Mouse (Mus musculus): ENCODE data around the gene Vasp. TPM values are rescaled to one million over a fixed set of nuclear protein-coding genes. Genes with fewer than 3 reads are reported as not detected.
"Not testable (repeated sequence)": the region's sequence is repeated elsewhere in the genome, so short reads cannot be mapped to it uniquely, and the experiment has no call there.

Vasp gene
- polyA plus RNA-seq, 1 experiment from 2014 or later = 73.8 TPM

GRCm38 (mm10) chr7:19282791-19283405 lies 11.3 kb upstream of the Vasp start:
- peak; percentile 61; the same call in 1 of the 2 replicates for ATAC-seq (ENCODE audit: insufficient number of reproducible peaks, low FRiP score, low TSS enrichment, low read depth)
- peak overlapping the region; percentile 100 for H3K4me2 ChIP-seq
- under 1% methylated on average over 35 of the region's 35 CpGs for WGBS
- H3K27ac ChIP-seq = no peak overlapping the region
- H3K4me3 ChIP-seq = peak overlapping the region; percentile 57
- peaks cover 23% of the 10 kb centered on the region for H3K4me1 ChIP-seq
- peaks cover 57% of the 10 kb centered on the region for H3K27me3 ChIP-seq
- H3K36me3 ChIP-seq = no peaks in the 10 kb centered on the region
- H3K9ac ChIP-seq = no peak overlapping the region
- no peaks in the 10 kb centered on the region for H3K9me3 ChIP-seq

GRCm38 (mm10) chr7:19282385-19282784 lies 10.8 kb upstream of the Vasp start, which contains the start of gene Rtn2:
TSS of gene Rtn2 (plus strand) at chr7:19282624.
- no peak within 1 kb of the TSS for H3K27ac ChIP-seq

GRCm38 (mm10) chr7:19281680-19282304 lies 10.2 kb upstream of the Vasp start:
- H3K4me3 ChIP-seq = peak overlapping the region; percentile 57

More at GRCm38 (mm10) chr7:19282385-19282784, 10.8 kb upstream of the Vasp start, which contains the start of gene Rtn2:
- peak; percentile 26; the same call in 1 of the 2 replicates for ATAC-seq (ENCODE audit: insufficient number of reproducible peaks, low FRiP score, low TSS enrichment, low read depth)
- WGBS = under 1% methylated on average over 37 of the region's 37 CpGs
- Histone ChIP-seq H3K9me3 (no peaks in the 10 kb centered on the region), H3K4me3 (peak within 1 kb of the TSS; percentile 57), H3K4me2 (peak within 1 kb of the TSS; percentile 100), H3K4me1 (peaks cover 23% of the 10 kb centered on the region), H3K9ac (no peak within 1 kb of the TSS), H3K36me3 (no peaks in the 10 kb centered on the region), H3K27me3 (peaks cover 60% of the 10 kb centered on the region)

GRCm38 (mm10) chr7:19279581-19280114 lies 8.0 kb upstream of the Vasp start, which contains the start of gene Ppm1n:
TSS of gene Ppm1n (minus strand) at chr7:19280064.
- Histone ChIP-seq H3K4me2 (peak within 1 kb of the TSS; percentile 36), H3K36me3 (no peaks in the 10 kb centered on the region), H3K4me1 (peaks cover 23% of the 10 kb centered on the region), H3K27me3 (peaks cover 60% of the 10 kb centered on the region), H3K4me3 (peak within 1 kb of the TSS; percentile 26), H3K9ac (no peak within 1 kb of the TSS), H3K27ac (no peak within 1 kb of the TSS), H3K9me3 (no peaks in the 10 kb centered on the region; the same call in 1 of the 2 replicates)
- WGBS = 1% methylated on average over 46 of the region's 46 CpGs
- ATAC-seq (ENCODE audit: insufficient number of reproducible peaks, low FRiP score, low TSS enrichment, low read depth) = no peak

More at GRCm38 (mm10) chr7:19281680-19282304, 10.2 kb upstream of the Vasp start:
- H3K9ac ChIP-seq; H3K36me3 ChIP-seq; H3K9me3 ChIP-seq; ATAC-seq (ENCODE audit: insufficient number of reproducible peaks, low FRiP score, low TSS enrichment, low read depth); H3K27ac ChIP-seq: not testable (repeated sequence)
- H3K4me1 ChIP-seq = peaks cover 23% of the 10 kb centered on the region
- H3K4me2 ChIP-seq = peak overlapping the region; percentile 100
- 33% methylated on average over 6 of the region's 6 CpGs for WGBS
- peaks cover 60% of the 10 kb centered on the region for H3K27me3 ChIP-seq

GRCm38 (mm10) chr7:19279052-19279451 lies 7.4 kb upstream of the Vasp start:
- ATAC-seq (ENCODE audit: insufficient number of reproducible peaks, low FRiP score, low TSS enrichment, low read depth) = no peak
- H3K27ac ChIP-seq = no peak overlapping the region
- peak overlapping the region; percentile 26 for H3K4me3 ChIP-seq
- no peaks in the 10 kb centered on the region for H3K36me3 ChIP-seq
- peaks cover 60% of the 10 kb centered on the region for H3K27me3 ChIP-seq
- peak overlapping the region; percentile 36 for H3K4me2 ChIP-seq
- 3% methylated on average over 34 of the region's 34 CpGs for WGBS
- H3K9me3 ChIP-seq = no peaks in the 10 kb centered on the region; the same call in 1 of the 2 replicates
- peaks cover 23% of the 10 kb centered on the region for H3K4me1 ChIP-seq
- no peak overlapping the region for H3K9ac ChIP-seq

GRCm38 (mm10) chr7:19276253-19276652 lies 4.6 kb upstream of the Vasp start:
- Histone ChIP-seq H3K36me3 (no peaks in the 10 kb centered on the region), H3K9ac (no peak overlapping the region), H3K27me3 (peaks cover 37% of the 10 kb centered on the region), H3K4me3 (no peak overlapping the region), H3K4me1 (peaks cover 13% of the 10 kb centered on the region), H3K9me3 (no peaks in the 10 kb centered on the region; the same call in 1 of the 2 replicates), H3K4me2 (no peak overlapping the region), H3K27ac (no peak overlapping the region)
- 50% methylated on average over 4 of the region's 4 CpGs for WGBS
- no peak for ATAC-seq (ENCODE audit: insufficient number of reproducible peaks, low FRiP score, low TSS enrichment, low read depth)

GRCm38 (mm10) chr7:19272173-19272764 lies 652 bp upstream of the Vasp start:
- Histone ChIP-seq H3K27me3 (no peaks in the 10 kb centered on the region), H3K36me3 (peaks cover 6% of the 10 kb centered on the region; the same call in 1 of the 2 replicates), H3K9ac (peak overlapping the region; percentile 87), H3K4me2 (peak overlapping the region; percentile 95), H3K9me3 (no peaks in the 10 kb centered on the region; the same call in 1 of the 2 replicates), H3K27ac (peak overlapping the region; percentile 97), H3K4me1 (peaks cover 27% of the 10 kb centered on the region), H3K4me3 (peak overlapping the region; percentile 98)
- ATAC-seq (ENCODE audit: insufficient number of reproducible peaks, low FRiP score, low TSS enrichment, low read depth) = peak; percentile 77
- under 1% methylated on average over 35 of the region's 36 CpGs for WGBS

GRCm38 (mm10) chr7:19270509-19271237 lies 944 bp downstream of the Vasp start:
- Histone ChIP-seq H3K27ac (peak overlapping the region; percentile 97), H3K9ac (peak overlapping the region; percentile 87), H3K4me3 (peak overlapping the region; percentile 98), H3K9me3 (no peaks in the 10 kb centered on the region), H3K4me1 (peaks cover 41% of the 10 kb centered on the region), H3K36me3 (peaks cover 13% of the 10 kb centered on the region; the same call in 1 of the 2 replicates), H3K4me2 (peak overlapping the region; percentile 95), H3K27me3 (no peaks in the 10 kb centered on the region)
- WGBS = under 1% methylated on average over 20 of the region's 21 CpGs
- no peak for ATAC-seq (ENCODE audit: insufficient number of reproducible peaks, low FRiP score, low TSS enrichment, low read depth)

GRCm38 (mm10) chr7:19269721-19270441 lies 1.7 kb downstream of the Vasp start:
- under 1% methylated on average over 18 of the region's 19 CpGs for WGBS
- peaks cover 47% of the 10 kb centered on the region for H3K4me1 ChIP-seq
- no peak for ATAC-seq (ENCODE audit: insufficient number of reproducible peaks, low FRiP score, low TSS enrichment, low read depth)

GRCm38 (mm10) chr7:19268993-19269681 lies 2.5 kb downstream of the Vasp start:
- H3K4me3 ChIP-seq = peak overlapping the region; percentile 98
- peaks cover 47% of the 10 kb centered on the region for H3K4me1 ChIP-seq
- whole genome bisulfite sequencing = 19% methylated on average over 10 of the region's 10 CpGs
- peak overlapping the region; percentile 97 for H3K27ac ChIP-seq
- H3K27me3 ChIP-seq = no peaks in the 10 kb centered on the region
- peak overlapping the region; percentile 95 for H3K4me2 ChIP-seq
- peaks cover 25% of the 10 kb centered on the region for H3K36me3 ChIP-seq
- no peak for ATAC-seq (ENCODE audit: insufficient number of reproducible peaks, low FRiP score, low TSS enrichment, low read depth)
- H3K9me3 ChIP-seq = no peaks in the 10 kb centered on the region
- H3K9ac ChIP-seq = peak overlapping the region; percentile 87

More at GRCm38 (mm10) chr7:19269721-19270441, 1.7 kb downstream of the Vasp start:
- Histone ChIP-seq H3K9ac (peak overlapping the region; percentile 87), H3K36me3 (peaks cover 18% of the 10 kb centered on the region), H3K27me3 (no peaks in the 10 kb centered on the region), H3K4me3 (peak overlapping the region; percentile 98), H3K9me3 (no peaks in the 10 kb centered on the region), H3K27ac (peak overlapping the region; percentile 97), H3K4me2 (peak overlapping the region; percentile 95)

Data from limb, embryonic 15.5 days (tissue).